Mouse (Mus musculus) megakaryocyte, embryonic 14.5 days (primary cell): ENCODE measurements around the gene Avl9. TPM values are rescaled to one million over a fixed set of nuclear protein-coding genes. Genes with fewer than 3 reads are reported as not detected.
A peak's percentile ranks its signal among the peaks of the same experiment; 100 is the strongest.

ENCODE experiments used
- H3K27me3 ChIP-seq: replicated peaks from 2 replicates; pipeline ENCODE3; 2012; ENCODE audit warnings: inconsistent platforms
- H3K36me3 ChIP-seq: replicated peaks from 2 replicates; pipeline ENCODE3; 2012; ENCODE audit warnings: low read length, inconsistent platforms, mixed read lengths
- H3K4me1 ChIP-seq: 2 replicates; pipeline ENCODE4 v1.6.1; 2012; ENCODE audit warnings: inconsistent platforms
- H3K4me3 ChIP-seq: replicated peaks from 2 replicates; pipeline ENCODE3; 2012; ENCODE audit warnings: moderate library complexity, mild to moderate bottlenecking, inconsistent platforms
- H3K9me3 ChIP-seq: 2 replicates; pipeline ENCODE4 v1.6.1; 2012; ENCODE audit warnings: inconsistent platforms
- FLI1 ChIP-seq: IDR thresholded peaks from 2 replicates; pipeline ENCODE4 v1.6.1; 2012; ENCODE audit warnings: low read length, inconsistent platforms, mixed read lengths
- GATA1 ChIP-seq: IDR thresholded peaks from 3 replicates; pipeline ENCODE4 v1.6.1; 2012; ENCODE audit warnings: mixed read lengths, low read length, inconsistent platforms, borderline replicate concordance
- polyA plus RNA-seq: library from polyadenylated mRNA; stranded (reverse); fragments of >175 nt; gene quantifications from 2 replicates; pipeline ENCODE4 v1.2.3, GENCODE M21; 2012; ENCODE audit warnings: low replicate concordance; ENCODE audit not compliant: insufficient read depth

Avl9 gene
- polyA plus RNA-seq, 1 experiment: 1.3 TPM

- peak overlapping the region; percentile 14 for H3K4me3 ChIP-seq
- TF ChIP-seq FLI1 (no peak), GATA1 (no peak)
- H3K27me3 ChIP-seq: no peaks in the 10 kb centered on the region
- no peaks in the 10 kb centered on the region for H3K9me3 ChIP-seq
- H3K36me3 ChIP-seq: peaks cover 82% of the 10 kb centered on the region
- H3K4me1 ChIP-seq: peaks cover 87% of the 10 kb centered on the region
These were observed 73.0 kb downstream of the Avl9 start for GRCm38 (mm10) chr6:56787668-56788067.

- H3K36me3 ChIP-seq: peaks cover 75% of the 10 kb centered on the region
These were observed 74.6 kb downstream of the Avl9 start for GRCm38 (mm10) chr6:56789336-56789735.

GRCm38 (mm10) chr6:56794834-56795233, 80.1 kb downstream of the Avl9 start:
- Histone ChIP-seq H3K27me3 (no peaks in the 10 kb centered on the region), H3K9me3 (no peaks in the 10 kb centered on the region), H3K36me3 (peaks cover 29% of the 10 kb centered on the region), H3K4me1 (peaks cover 62% of the 10 kb centered on the region), H3K4me3 (peak overlapping the region; percentile 95)
- TF ChIP-seq FLI1 (no peak), GATA1 (no peak)

More at GRCm38 (mm10) chr6:56789336-56789735, 74.6 kb downstream of the Avl9 start:
- H3K27me3 ChIP-seq: no peaks in the 10 kb centered on the region
- no peak for TF ChIP-seq GATA1
- TF ChIP-seq FLI1: no peak
- H3K9me3 ChIP-seq: no peaks in the 10 kb centered on the region
- peaks cover 88% of the 10 kb centered on the region for H3K4me1 ChIP-seq
- no peak overlapping the region for H3K4me3 ChIP-seq

GRCm38 (mm10) chr6:56796232-56796631, 81.5 kb downstream of the Avl9 start:
- TF ChIP-seq FLI1 (no peak), GATA1 (no peak)
- peaks cover 22% of the 10 kb centered on the region for H3K36me3 ChIP-seq
- H3K9me3 ChIP-seq: no peaks in the 10 kb centered on the region
- peak overlapping the region; percentile 95 for H3K4me3 ChIP-seq
- no peaks in the 10 kb centered on the region for H3K27me3 ChIP-seq
- peaks cover 52% of the 10 kb centered on the region for H3K4me1 ChIP-seq

GRCm38 (mm10) chr6:56796668-56797141, 82.0 kb downstream of the Avl9 start:
- Histone ChIP-seq H3K4me1 (peaks cover 52% of the 10 kb centered on the region), H3K27me3 (no peaks in the 10 kb centered on the region), H3K4me3 (peak overlapping the region; percentile 95), H3K36me3 (peaks cover 17% of the 10 kb centered on the region), H3K9me3 (no peaks in the 10 kb centered on the region)
- TF ChIP-seq GATA1: no peak
- no peak for TF ChIP-seq FLI1

GRCm38 (mm10) chr6:56797311-56798151, 82.8 kb downstream of the Avl9 start, which contains the start of gene Kbtbd2:
Kbtbd2 (minus strand) TSS chr6:56797813.
- H3K4me3 ChIP-seq: peak within 1 kb of the TSS; percentile 95
- H3K36me3 ChIP-seq: peaks cover 9% of the 10 kb centered on the region
- TF ChIP-seq FLI1 (peak; percentile 18; the same call in 1 of the 2 replicates), GATA1 (no peak)

GRCm38 (mm10) chr6:56798152-56798465, 83.4 kb downstream of the Avl9 start:
- Histone ChIP-seq H3K36me3 (peaks cover 3% of the 10 kb centered on the region), H3K4me1 (peaks cover 39% of the 10 kb centered on the region), H3K27me3 (no peaks in the 10 kb centered on the region), H3K4me3 (peak overlapping the region; percentile 95), H3K9me3 (no peaks in the 10 kb centered on the region)
- no peak for TF ChIP-seq FLI1
- TF ChIP-seq GATA1: no peak

More at GRCm38 (mm10) chr6:56797311-56798151, 82.8 kb downstream of the Avl9 start, which contains the start of gene Kbtbd2:
- Histone ChIP-seq H3K27me3 (no peaks in the 10 kb centered on the region), H3K9me3 (no peaks in the 10 kb centered on the region), H3K4me1 (peaks cover 45% of the 10 kb centered on the region)

GRCm38 (mm10) chr6:56805026-56805425, 90.3 kb downstream of the Avl9 start:
- H3K36me3 ChIP-seq: no peaks in the 10 kb centered on the region
- H3K4me1 ChIP-seq: peaks cover 21% of the 10 kb centered on the region
- peaks cover 9% of the 10 kb centered on the region for H3K27me3 ChIP-seq
- H3K4me3 ChIP-seq: no peak overlapping the region
- H3K9me3 ChIP-seq: no peaks in the 10 kb centered on the region
- TF ChIP-seq FLI1: no peak

- H3K4me3 ChIP-seq: peak overlapping the region; percentile 16
- no peaks in the 10 kb centered on the region for H3K9me3 ChIP-seq
- H3K4me1 ChIP-seq: peaks cover 23% of the 10 kb centered on the region
- no peaks in the 10 kb centered on the region for H3K36me3 ChIP-seq
- no peak for TF ChIP-seq GATA1
- TF ChIP-seq FLI1: no peak
- H3K27me3 ChIP-seq: peaks cover 9% of the 10 kb centered on the region
These were observed 91.5 kb downstream of the Avl9 start for GRCm38 (mm10) chr6:56806195-56806594.

GRCm38 (mm10) chr6:56808656-56809055, 94.0 kb downstream of the Avl9 start:
- Histone ChIP-seq H3K4me3 (no peak overlapping the region), H3K4me1 (peaks cover 29% of the 10 kb centered on the region), H3K9me3 (peaks cover 8% of the 10 kb centered on the region; the same call in 1 of the 2 replicates), H3K36me3 (no peaks in the 10 kb centered on the region), H3K27me3 (peaks cover 9% of the 10 kb centered on the region)
- TF ChIP-seq FLI1 (no peak), GATA1 (no peak)

Other genes with a start within 250 kb of the Avl9 start
- gene Pde1c, start 145.8 kb upstream of the Avl9 start, polyA plus RNA-seq: 0.62 TPM in 1 of 2 replicates, not detected in the other
- gene Lsm5, start 10.2 kb upstream of the Avl9 start, polyA plus RNA-seq: not detected in 2 replicates
- 0.78 and 2.1 TPM in 2 replicates for gene Kbtbd2, start 82.9 kb downstream of the Avl9 start, polyA plus RNA-seq
- 0.94 TPM in 1 of 2 replicates, not detected in the other for gene Fkbp9, start 117.2 kb downstream of the Avl9 start, polyA plus RNA-seq
- 96.8 and 108 TPM in 2 replicates for gene Nt5c3, start 209.0 kb downstream of the Avl9 start, polyA plus RNA-seq
- gene Vmn1r4, start 209.1 kb downstream of the Avl9 start, polyA plus RNA-seq: not detected in 2 replicates